Mouse (Mus musculus): ENCODE data around the gene Trp63. TPM values are rescaled to one million over a fixed set of nuclear protein-coding genes. Genes with fewer than 3 reads are reported as not detected.

Trp63 gene
- polyA plus RNA-seq, 1 experiment from 2014 or later, result 0.12 TPM

DNA sequence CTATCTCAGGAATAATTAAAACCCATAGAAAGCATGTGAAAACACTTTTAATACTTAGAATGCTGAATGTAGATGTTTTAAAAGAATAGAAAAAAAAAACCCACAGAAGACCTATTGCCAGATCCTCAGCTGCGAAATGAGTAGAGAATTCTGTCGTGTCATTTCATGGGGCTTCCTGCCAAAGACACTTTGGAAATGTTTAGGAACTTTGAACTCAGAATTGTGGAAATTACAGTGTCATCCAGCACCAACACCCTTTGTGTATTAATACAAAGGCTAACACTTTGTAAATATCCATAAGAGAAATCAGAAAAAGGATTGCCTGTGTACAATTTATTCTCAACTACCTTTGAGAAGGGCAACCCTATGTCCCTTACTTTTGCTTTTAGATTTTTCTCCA is 216.1 kb downstream of the Trp63 start:
- Histone ChIP-seq H3K27me3 (no peaks in the 10 kb centered on the region), H3K9me3 (replicated peaks) (no peaks in the 10 kb centered on the region), H3K9ac (no peak overlapping the region), H3K4me1 (0 out of 2 replicates have a peak, but pooled peaks cover 6% of the 10 kb centered on the region), H3K4me2 (no peak overlapping the region), H3K36me3 (ENCODE audit: poor library complexity, severe bottlenecking) (no peaks in the 10 kb centered on the region), H3K4me3 (no peak overlapping the region), H3K27ac (no peak overlapping the region)
- 90% methylated on average over 2 of the region's 2 CpGs for WGBS
- ATAC-seq, result no peak

DNA sequence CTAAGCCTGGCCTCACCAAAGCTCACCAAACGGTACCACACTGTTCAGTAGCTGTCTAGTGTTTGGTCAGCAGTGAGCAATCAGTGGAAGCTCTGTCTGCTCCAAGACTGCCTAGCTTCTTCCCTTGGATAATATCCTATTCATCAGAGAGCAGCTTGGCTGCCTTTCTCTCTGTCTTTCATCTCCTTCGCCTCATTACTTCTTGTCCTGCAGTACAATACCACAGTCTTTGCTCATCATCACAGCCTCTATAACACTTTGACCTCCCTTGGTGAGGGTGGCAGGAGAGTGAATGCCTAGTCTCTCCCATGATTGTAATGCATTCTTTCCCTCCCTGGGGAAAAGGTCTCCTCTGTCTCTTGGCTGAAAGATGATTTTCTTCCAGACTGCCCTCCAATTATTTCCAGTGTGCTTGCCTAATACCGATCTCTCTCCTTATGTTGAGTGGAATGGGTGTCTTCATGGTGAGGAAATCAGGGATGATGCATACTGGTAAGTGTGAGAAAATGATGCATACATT is 216.9 kb downstream of the Trp63 start:
- Histone ChIP-seq H3K27ac (no peak overlapping the region), H3K27me3 (no peaks in the 10 kb centered on the region), H3K36me3 (ENCODE audit: poor library complexity, severe bottlenecking) (no peaks in the 10 kb centered on the region), H3K4me1 (0 out of 2 replicates have a peak, but pooled peaks cover 6% of the 10 kb centered on the region), H3K4me3 (no peak overlapping the region), H3K4me2 (no peak overlapping the region), H3K9me3 (replicated peaks) (no peaks in the 10 kb centered on the region), H3K9ac (no peak overlapping the region)
- ATAC-seq, result no peak
- 23% methylated on average over 3 of the region's 3 CpGs for WGBS

DNA sequence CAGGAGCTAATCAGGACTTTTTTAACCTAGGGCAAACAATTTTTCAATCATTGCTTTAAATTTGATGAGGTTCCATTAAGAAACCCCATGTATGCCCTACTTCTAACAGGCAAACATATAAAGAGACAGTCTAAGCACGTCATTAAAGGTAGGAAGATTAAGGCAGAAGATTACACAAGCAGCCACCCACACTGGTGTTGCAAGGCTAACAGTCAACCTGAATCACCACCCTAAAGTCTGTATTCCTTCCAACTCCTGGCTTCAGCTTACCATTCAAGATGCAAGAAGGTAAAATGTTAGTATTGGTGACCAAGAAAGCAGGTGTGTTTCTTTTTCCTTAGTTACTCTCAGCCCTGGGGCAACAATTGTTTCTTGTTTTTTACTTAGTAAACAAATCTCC is 228.6 kb downstream of the Trp63 start:
- Histone ChIP-seq H3K9me3 (replicated peaks) (no peaks in the 10 kb centered on the region), H3K27ac (no peak overlapping the region), H3K27me3 (no peaks in the 10 kb centered on the region), H3K9ac (no peak overlapping the region), H3K4me2 (no peak overlapping the region), H3K4me1 (no peaks in the 10 kb centered on the region), H3K4me3 (no peak overlapping the region), H3K36me3 (ENCODE audit: poor library complexity, severe bottlenecking) (no peaks in the 10 kb centered on the region)
- ATAC-seq, result no peak
- WGBS, result 64% methylated on average over 1 of the region's 1 CpGs

DNA sequence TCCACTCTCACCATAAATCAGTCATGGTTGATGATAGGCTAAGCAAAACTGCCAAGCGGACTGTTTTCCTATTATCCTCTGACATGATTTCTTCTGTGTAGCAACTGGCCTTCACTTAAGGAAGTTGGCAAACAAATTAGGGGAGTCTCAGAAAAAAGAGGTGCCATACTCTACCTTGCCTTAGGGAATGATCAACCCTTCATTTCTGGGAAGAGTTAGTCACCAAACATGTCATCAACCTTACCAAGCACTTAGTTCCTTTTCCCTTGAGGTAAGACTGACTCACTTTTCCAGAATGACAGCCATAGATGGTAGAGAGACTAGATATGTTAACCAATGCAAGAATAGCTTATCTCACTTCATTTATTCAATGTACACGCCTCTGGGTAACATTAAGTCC is 250.6 kb downstream of the Trp63 start:
- H3K27ac ChIP-seq, result no peak overlapping the region
- ATAC-seq, result no peak
- no peak overlapping the region for H3K4me2 ChIP-seq
- H3K9ac ChIP-seq, result no peak overlapping the region
- no peaks in the 10 kb centered on the region for H3K9me3 ChIP-seq (replicated peaks)
- no peaks in the 10 kb centered on the region for H3K27me3 ChIP-seq
- H3K4me1 ChIP-seq, result no peaks in the 10 kb centered on the region
- H3K36me3 ChIP-seq (ENCODE audit: poor library complexity, severe bottlenecking), result no peaks in the 10 kb centered on the region
- WGBS, result 86% methylated on average over 2 of the region's 2 CpGs
- H3K4me3 ChIP-seq, result no peak overlapping the region

Measured in forebrain, embryonic 13.5 days (tissue).